Mouse (Mus musculus) brain, adult 2 months (tissue): ENCODE data around the gene Cyp3a11.
"Not testable (repeated sequence)": the region's sequence is repeated elsewhere in the genome, so short reads cannot be mapped to it uniquely, and the experiment has no call there.

ENCODE experiments used
- DNase-seq: peaks from one replicate; pipeline ENCODE4 v3.0.0; 2011; ENCODE audit warnings: low read depth, low spot score

Gene Cyp3a11

GRCm38 (mm10) chr5:145879688-145880087 is at the start of gene Cyp3a11:
Gene Cyp3a11 (minus strand): TSS chr5:145879964.
- DNase-seq, result no peak

GRCm38 (mm10) chr5:145912912-145913311 is 33.1 kb upstream of the Cyp3a11 start:
- no peak for DNase-seq

DNA sequence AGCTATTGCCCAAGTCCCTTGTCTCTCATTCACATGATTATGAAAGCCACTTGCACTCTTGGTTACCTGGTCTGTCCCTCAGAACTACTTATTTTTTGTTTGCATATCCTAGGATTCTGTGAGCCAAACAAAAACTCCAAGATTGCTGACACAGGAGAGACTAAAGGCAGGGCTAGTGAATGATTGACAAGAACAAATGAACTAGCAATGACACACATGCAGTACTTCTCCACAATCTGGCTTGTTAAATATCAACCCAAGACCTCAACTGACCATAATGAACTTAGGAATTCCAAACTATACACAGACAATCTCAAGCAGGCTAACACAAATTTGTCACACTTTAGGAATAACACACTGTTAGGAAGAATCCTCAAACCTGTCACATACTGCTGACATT is 32.0 kb upstream of the Cyp3a11 start:
- DNase-seq, result no peak

- not testable (repeated sequence) for DNase-seq
Observed at GRCm38 (mm10) chr5:145906937-145907336, 27.2 kb upstream of the Cyp3a11 start.

- no peak for DNase-seq
Observed at GRCm38 (mm10) chr5:145904535-145904934, 24.8 kb upstream of the Cyp3a11 start.

- DNase-seq, result no peak
Observed at GRCm38 (mm10) chr5:145903349-145903748, 23.6 kb upstream of the Cyp3a11 start.

DNA sequence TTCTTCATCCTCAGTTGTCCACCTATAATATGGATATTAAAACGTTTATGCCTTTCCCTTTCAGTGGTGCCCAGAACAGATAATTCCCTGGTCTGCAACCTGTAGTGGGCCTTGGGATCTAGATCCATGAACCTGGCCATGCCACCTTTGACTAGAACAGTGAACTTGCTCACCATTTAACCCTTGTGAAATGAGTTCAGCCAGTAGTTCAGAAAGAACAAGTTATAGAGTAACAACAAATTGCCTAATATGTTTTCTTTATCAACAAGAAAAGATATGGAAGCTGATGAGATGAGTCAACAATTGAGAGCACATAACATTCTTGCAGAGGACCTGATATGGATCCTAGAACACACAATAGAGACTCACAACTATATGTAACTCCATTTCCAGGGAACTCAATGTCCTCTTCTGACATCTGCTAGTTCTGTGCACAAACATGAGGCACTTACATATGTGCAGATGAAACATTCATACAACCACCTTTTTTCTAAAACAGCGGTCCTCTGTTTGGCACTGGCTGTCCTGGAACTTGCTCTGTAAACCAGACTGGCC is 20.7 kb upstream of the Cyp3a11 start:
- DNase-seq, result no peak

- no peak for DNase-seq
Observed at GRCm38 (mm10) chr5:145897271-145897670, 17.5 kb upstream of the Cyp3a11 start.

DNA sequence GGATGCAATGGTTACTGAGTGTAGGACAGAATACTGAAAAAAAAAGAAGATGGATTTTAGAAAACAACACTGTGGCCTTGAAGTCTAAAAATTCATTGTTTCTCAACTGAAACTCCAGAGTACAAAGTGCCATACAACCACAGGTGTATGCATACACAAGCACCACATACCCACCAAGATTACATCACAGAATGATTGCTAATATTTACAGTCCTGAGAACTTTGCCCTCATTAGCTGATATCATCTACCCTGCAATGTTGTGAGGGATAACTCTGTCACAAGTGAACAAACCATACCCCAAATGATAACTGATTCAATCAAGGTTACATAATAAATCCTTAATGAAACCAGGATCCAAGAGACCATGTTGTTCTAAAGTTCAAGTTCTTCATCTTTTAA is 1.4 kb upstream of the Cyp3a11 start:
- DNase-seq, result no peak

DNA sequence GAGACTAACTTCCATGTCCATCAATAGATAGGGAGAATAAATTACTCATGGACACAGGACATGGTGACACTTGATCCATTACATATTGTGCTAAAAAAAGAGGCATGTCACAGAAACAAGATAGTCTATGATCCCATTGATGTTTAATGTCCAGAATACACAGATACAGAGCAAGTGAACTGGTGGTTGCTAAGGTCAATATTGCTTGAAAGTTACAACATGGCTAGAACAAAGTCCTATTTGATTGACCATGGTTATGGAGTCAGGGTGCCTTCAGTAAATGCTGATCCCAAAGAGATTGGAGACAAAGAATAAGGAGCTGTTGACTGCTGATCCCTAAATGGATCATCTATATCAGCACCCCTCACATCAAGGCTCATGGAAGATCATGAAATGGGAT is 12.3 kb downstream of the Cyp3a11 start:
- not testable (repeated sequence) for DNase-seq

- DNase-seq, result not testable (repeated sequence)
Observed at GRCm38 (mm10) chr5:145805796-145806195, 74.0 kb downstream of the Cyp3a11 start, which contains the start of gene Cyp3a44. Gene Cyp3a44 (minus strand): TSS chr5:145805874.
